Mouse (Mus musculus) embryonic facial prominence, embryonic 14.5 days (tissue): ENCODE results near the gene Ston2. TPM values are rescaled to one million over a fixed set of nuclear protein-coding genes. Genes with fewer than 3 reads are reported as not detected.

Experiments used
- ATAC-seq: fragments of 200-750 bp; cut with Nextera tagmentation; 2 replicates; pipeline ENCODE4 v1.8.0; 2017; ENCODE audit warnings: low read depth, moderate number of reproducible peaks, moderate TSS enrichment
- DNase-seq: peaks from one replicate; pipeline ENCODE4 v3.0.0-alpha.2; 2015; ENCODE audit warnings: low spot score
- H3K27ac ChIP-seq: fragments of 300-500 bp; sonication (generic); replicated peaks from 2 replicates; pipeline ENCODE4 v1.5.1; 2014; ENCODE audit warnings: low read depth, mild to moderate bottlenecking, low read length, moderate library complexity
- H3K27me3 ChIP-seq: fragments of 300-500 bp; sonication (generic); replicated peaks from 2 replicates; pipeline ENCODE4 v1.6.1; 2014; ENCODE audit warnings: low read length; ENCODE audit not compliant: control insufficient read depth, insufficient read depth
- H3K36me3 ChIP-seq: fragments of 300-500 bp; sonication (generic); 2 replicates; pipeline ENCODE4 v1.6.1; 2014; ENCODE audit warnings: low read length, mixed read lengths; ENCODE audit not compliant: control insufficient read depth, insufficient read depth
- H3K4me1 ChIP-seq: fragments of 300-500 bp; sonication (generic); 2 replicates; pipeline ENCODE4 v1.6.1; 2014; ENCODE audit warnings: antibody characterized with exemption, low read length; ENCODE audit not compliant: control insufficient read depth, insufficient read depth
- H3K4me2 ChIP-seq: fragments of 300-500 bp; sonication (generic); 2 replicates; pipeline ENCODE4 v1.6.1; 2014; ENCODE audit warnings: low read depth, mild to moderate bottlenecking, low read length, moderate library complexity, mixed read lengths
- H3K4me3 ChIP-seq: fragments of 300-500 bp; sonication (generic); 2 replicates; pipeline ENCODE4 v1.5.1; 2014; ENCODE audit warnings: low read depth, mild to moderate bottlenecking, low read length
- H3K9ac ChIP-seq: fragments of 300-500 bp; sonication (generic); 2 replicates; pipeline ENCODE4 v1.6.1; 2014; ENCODE audit warnings: low read depth, mild to moderate bottlenecking, low read length, moderate library complexity, mixed read lengths
- H3K9me3 ChIP-seq: fragments of 300-500 bp; sonication (generic); 2 replicates; pipeline ENCODE4 v1.6.1; 2016; ENCODE audit warnings: low read length; ENCODE audit not compliant: control insufficient read depth
- WGBS: fragments of 180-500 bp; shearing (Covaris S2); extraction: QIAGEN DNeasy Blood & Tissue Kit; methylation state at CpG from one replicate; pipeline ENCODE4 v1.1.7; 2014; 5-methylcytosine and 5-hydroxymethylcytosine counted together
- polyA plus RNA-seq: library from polyadenylated mRNA; unstranded; fragments of >200 nt; fragmentation: Nextera tagmentation; extraction: Ambion mirVana; gene quantifications from 2 replicates; pipeline ENCODE4 v1.2.1, GENCODE M21; 2014

Ston2 gene
- polyA plus RNA-seq = 10.3 and 10.5 TPM in 2 replicates

- H3K27ac ChIP-seq = no peak within 1 kb of the TSS
- peaks cover 8% of the 10 kb centered on the region for H3K4me1 ChIP-seq
- no peak within 1 kb of the TSS for H3K4me2 ChIP-seq
- H3K27me3 ChIP-seq = no peaks in the 10 kb centered on the region
- no peak within 1 kb of the TSS for H3K4me3 ChIP-seq
- ATAC-seq (peak; percentile 61), DNase-seq (peak; percentile 54)
- no peaks in the 10 kb centered on the region for H3K36me3 ChIP-seq
- no peak within 1 kb of the TSS for H3K9ac ChIP-seq
- 62% methylated on average over 9 of the region's 9 CpGs for WGBS
- H3K9me3 ChIP-seq = no peaks in the 10 kb centered on the region
Measured at GRCm38 (mm10) chr12:91787959-91788437, at the start of gene Ston2. TSS of gene Ston2 (minus strand) at chr12:91788387.

- DNase-seq = peak; percentile 8
- Histone ChIP-seq H3K27me3 (no peaks in the 10 kb centered on the region), H3K4me3 (no peak overlapping the region), H3K36me3 (peaks cover 89% of the 10 kb centered on the region), H3K9ac (no peak overlapping the region), H3K4me1 (no peaks in the 10 kb centered on the region), H3K4me2 (no peak overlapping the region), H3K27ac (no peak overlapping the region), H3K9me3 (no peaks in the 10 kb centered on the region)
- ATAC-seq = no peak
- WGBS = 90% methylated on average over 7 of the region's 7 CpGs
Measured at GRCm38 (mm10) chr12:91837401-91838065, 49.3 kb upstream of the Ston2 start.

GRCm38 (mm10) chr12:91833939-91834333, 45.7 kb upstream of the Ston2 start:
- DNase-seq (no peak), ATAC-seq (no peak)
- H3K27me3 ChIP-seq = no peaks in the 10 kb centered on the region
- H3K9me3 ChIP-seq = no peaks in the 10 kb centered on the region
- H3K9ac ChIP-seq = no peak overlapping the region
- 52% methylated on average over 5 of the region's 5 CpGs for WGBS
- H3K4me2 ChIP-seq = no peak overlapping the region
- H3K4me3 ChIP-seq = no peak overlapping the region
- peaks cover 83% of the 10 kb centered on the region for H3K36me3 ChIP-seq
- no peaks in the 10 kb centered on the region for H3K4me1 ChIP-seq
- no peak overlapping the region for H3K27ac ChIP-seq

GRCm38 (mm10) chr12:91833237-91833938, 45.2 kb upstream of the Ston2 start:
- H3K4me1 ChIP-seq = no peaks in the 10 kb centered on the region
- ATAC-seq (no peak), DNase-seq (no peak)
- 93% methylated on average over 3 of the region's 3 CpGs for WGBS
- no peak overlapping the region for H3K27ac ChIP-seq
- H3K4me3 ChIP-seq = no peak overlapping the region
- no peaks in the 10 kb centered on the region for H3K27me3 ChIP-seq
- H3K4me2 ChIP-seq = no peak overlapping the region
- no peak overlapping the region for H3K9ac ChIP-seq
- peaks cover 81% of the 10 kb centered on the region for H3K36me3 ChIP-seq
- H3K9me3 ChIP-seq = no peaks in the 10 kb centered on the region

- Histone ChIP-seq H3K9ac (no peak overlapping the region), H3K9me3 (no peaks in the 10 kb centered on the region), H3K4me1 (no peaks in the 10 kb centered on the region), H3K27me3 (no peaks in the 10 kb centered on the region), H3K27ac (no peak overlapping the region), H3K36me3 (peaks cover 80% of the 10 kb centered on the region), H3K4me3 (no peak overlapping the region), H3K4me2 (no peak overlapping the region)
- 91% methylated on average over 7 of the region's 7 CpGs for WGBS
- DNase-seq = no peak
- ATAC-seq = no peak
Measured at GRCm38 (mm10) chr12:91831410-91831809, 43.2 kb upstream of the Ston2 start.

- H3K27ac ChIP-seq = no peak overlapping the region
- no peaks in the 10 kb centered on the region for H3K27me3 ChIP-seq
- no peak overlapping the region for H3K9ac ChIP-seq
- DNase-seq (no peak), ATAC-seq (no peak)
- no peak overlapping the region for H3K4me3 ChIP-seq
- peaks cover 81% of the 10 kb centered on the region for H3K36me3 ChIP-seq
- 94% methylated on average over 12 of the region's 12 CpGs for WGBS
- no peak overlapping the region for H3K4me2 ChIP-seq
- no peaks in the 10 kb centered on the region for H3K9me3 ChIP-seq
- H3K4me1 ChIP-seq = no peaks in the 10 kb centered on the region
Measured at GRCm38 (mm10) chr12:91820461-91820860, 32.3 kb upstream of the Ston2 start.

GRCm38 (mm10) chr12:91818726-91819125, 30.5 kb upstream of the Ston2 start:
- WGBS = 91% methylated on average over 4 of the region's 4 CpGs
- no peak overlapping the region for H3K27ac ChIP-seq
- DNase-seq (no peak), ATAC-seq (no peak)
- no peak overlapping the region for H3K4me2 ChIP-seq
- no peaks in the 10 kb centered on the region for H3K9me3 ChIP-seq
- H3K9ac ChIP-seq = no peak overlapping the region
- peaks cover 82% of the 10 kb centered on the region for H3K36me3 ChIP-seq
- H3K4me3 ChIP-seq = no peak overlapping the region
- no peaks in the 10 kb centered on the region for H3K27me3 ChIP-seq
- H3K4me1 ChIP-seq = no peaks in the 10 kb centered on the region

GRCm38 (mm10) chr12:91815990-91816389, 27.8 kb upstream of the Ston2 start:
- no peaks in the 10 kb centered on the region for H3K27me3 ChIP-seq
- peak; percentile 64 for DNase-seq
- no peak overlapping the region for H3K27ac ChIP-seq
- H3K4me2 ChIP-seq = no peak overlapping the region
- 26% methylated on average over 10 of the region's 10 CpGs for WGBS
- peaks cover 83% of the 10 kb centered on the region for H3K36me3 ChIP-seq
- no peaks in the 10 kb centered on the region for H3K4me1 ChIP-seq
- H3K4me3 ChIP-seq = no peak overlapping the region
- no peak overlapping the region for H3K9ac ChIP-seq
- ATAC-seq = peak; percentile 68; the same call in 1 of the 2 replicates
- H3K9me3 ChIP-seq = no peaks in the 10 kb centered on the region
